Mouse (Mus musculus) lung, embryonic 16.5 days (tissue): Measurements from ENCODE around the gene Irs2. TPM values are rescaled to one million over a fixed set of nuclear protein-coding genes. Genes with fewer than 3 reads are reported as not detected.

Experiments
- ATAC-seq: fragments of 200-750 bp; cut with Nextera tagmentation; 2 replicates; pipeline ENCODE4 v1.8.0; 2017; ENCODE audit warnings: low read depth, mild to moderate bottlenecking, moderate library complexity
- H3K27ac ChIP-seq: fragments of 300-500 bp; sonication (generic); 2 replicates; pipeline ENCODE4 v1.5.1; 2014; ENCODE audit warnings: mild to moderate bottlenecking, control low read depth, low read length
- H3K27me3 ChIP-seq: fragments of 300-500 bp; sonication (generic); 2 replicates; pipeline ENCODE4 v1.6.1; 2014; ENCODE audit warnings: low read depth, low read length, mixed read lengths; ENCODE audit not compliant: control insufficient read depth, insufficient read depth
- H3K36me3 ChIP-seq: fragments of 300-500 bp; sonication (generic); 2 replicates; pipeline ENCODE4 v1.6.1; 2014; ENCODE audit warnings: low read length; ENCODE audit not compliant: control insufficient read depth, insufficient read depth
- H3K4me1 ChIP-seq: fragments of 300-500 bp; sonication (generic); replicated peaks from 2 replicates; pipeline ENCODE4 v1.6.1; 2014; ENCODE audit warnings: low read length, mixed read lengths; ENCODE audit not compliant: control insufficient read depth, insufficient read depth
- H3K4me2 ChIP-seq: fragments of 300-500 bp; sonication (generic); 2 replicates; pipeline ENCODE4 v1.6.1; 2014; ENCODE audit warnings: low read depth, low read length, control low read depth
- H3K4me3 ChIP-seq: fragments of 300-500 bp; sonication (generic); 2 replicates; pipeline ENCODE4 v1.5.1; 2014; ENCODE audit warnings: mild to moderate bottlenecking, low read length, control low read depth
- H3K9ac ChIP-seq: fragments of 300-500 bp; sonication (generic); 2 replicates; pipeline ENCODE4 v1.6.1; 2014; ENCODE audit warnings: low read length, control low read depth
- H3K9me3 ChIP-seq: fragments of 300-500 bp; sonication (generic); 2 replicates; pipeline ENCODE4 v1.6.1; 2016; ENCODE audit warnings: low read length; ENCODE audit not compliant: control insufficient read depth
- WGBS: fragments of 180-500 bp; shearing (Covaris S2); extraction: QIAGEN DNeasy Blood & Tissue Kit; methylation state at CpG from one replicate; pipeline ENCODE4 v1.1.7; 2014; 5-methylcytosine and 5-hydroxymethylcytosine counted together
- polyA plus RNA-seq: library from polyadenylated mRNA; unstranded; fragments of >200 nt; fragmentation: Nextera tagmentation; extraction: Ambion mirVana; gene quantifications from 2 replicates; pipeline ENCODE4 v1.2.1, GENCODE M21; 2015

Gene Irs2
- polyA plus RNA-seq, 1 experiment from 2014 or later = 2.8 TPM

DNA sequence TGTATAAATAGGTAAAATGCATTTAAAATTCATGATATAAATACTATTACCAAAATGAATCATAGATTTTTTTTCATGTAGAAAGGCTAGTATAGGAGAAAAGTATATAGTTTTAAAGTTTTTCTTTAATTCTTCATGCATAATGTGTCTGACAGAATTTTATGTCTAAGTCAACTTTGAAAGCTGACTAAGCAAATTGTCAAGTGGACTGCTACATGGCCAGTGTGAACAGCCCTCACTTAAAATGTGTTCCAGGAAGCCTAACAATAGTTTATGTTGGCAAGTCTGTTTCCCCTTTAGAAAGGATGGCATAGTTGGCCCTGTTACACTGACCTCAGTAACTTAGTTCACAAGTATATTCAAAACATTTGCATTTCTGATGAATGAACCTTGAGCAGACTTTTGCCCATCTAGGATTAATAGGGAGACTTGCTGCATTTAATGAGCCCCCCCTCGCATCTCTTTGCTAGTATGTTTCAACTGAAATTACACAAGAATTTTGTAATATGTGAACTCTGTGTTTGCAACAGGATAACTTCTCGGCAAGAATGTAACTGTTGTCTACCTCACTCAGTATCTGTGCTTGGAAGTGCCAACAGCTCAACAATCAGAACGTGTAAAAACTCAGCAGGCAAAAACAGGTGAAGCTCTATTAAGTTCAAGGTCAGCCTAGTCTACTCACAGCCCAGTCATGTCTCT, 3.7 kb upstream of the Irs2 start:
- Histone ChIP-seq H3K4me3 (no peak overlapping the region), H3K36me3 (no peaks in the 10 kb centered on the region), H3K4me1 (peaks cover 9% of the 10 kb centered on the region; the same call in 1 of the 2 replicates), H3K27ac (no peak overlapping the region), H3K27me3 (peaks cover 2% of the 10 kb centered on the region; the same call in 1 of the 2 replicates), H3K4me2 (no peak overlapping the region), H3K9ac (no peak overlapping the region), H3K9me3 (no peaks in the 10 kb centered on the region)
- no peak for ATAC-seq
- WGBS = 59% methylated on average over 3 of the region's 3 CpGs

DNA sequence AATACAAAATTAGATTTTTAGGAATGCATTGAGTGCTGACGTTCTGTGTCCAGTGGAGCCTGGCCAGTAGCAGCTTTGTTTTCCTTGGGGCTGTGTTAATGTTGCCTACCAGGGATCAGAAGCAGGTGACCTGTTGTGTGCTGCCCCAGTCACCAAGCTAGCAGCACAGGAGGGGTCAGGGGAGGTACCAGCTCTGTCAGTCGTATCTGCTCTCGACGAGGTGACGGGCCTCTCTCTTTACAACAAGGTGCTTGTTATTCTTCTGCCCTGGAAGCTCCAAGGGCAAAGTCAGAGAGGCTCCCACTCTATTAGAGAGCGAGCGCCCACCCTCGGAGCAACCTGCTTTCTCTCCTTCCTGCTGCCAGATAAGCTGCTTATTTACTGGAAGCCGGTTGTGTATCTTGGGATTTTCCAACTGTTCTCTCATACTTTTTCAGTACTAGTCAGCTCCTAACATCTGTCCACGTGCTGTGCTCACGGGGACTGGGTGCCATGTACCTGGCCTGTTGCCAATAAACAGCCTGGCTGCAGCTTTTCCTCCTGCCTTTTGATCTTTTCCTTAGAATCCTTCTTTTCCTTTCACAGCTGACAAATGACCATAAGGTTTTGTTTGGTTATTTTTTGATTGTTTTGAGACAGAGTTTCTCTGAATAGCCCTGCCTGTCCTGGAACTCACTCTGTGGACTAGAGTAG, 2.8 kb upstream of the Irs2 start:
- peaks cover 17% of the 10 kb centered on the region for H3K4me1 ChIP-seq
- H3K9me3 ChIP-seq = no peaks in the 10 kb centered on the region
- WGBS = 15% methylated on average over 11 of the region's 11 CpGs
- no peak overlapping the region for H3K4me2 ChIP-seq
- ATAC-seq = no peak
- no peak overlapping the region for H3K27ac ChIP-seq
- H3K4me3 ChIP-seq = no peak overlapping the region
- peaks cover 2% of the 10 kb centered on the region; the same call in 1 of the 2 replicates for H3K27me3 ChIP-seq
- no peaks in the 10 kb centered on the region for H3K36me3 ChIP-seq
- H3K9ac ChIP-seq = no peak overlapping the region

DNA sequence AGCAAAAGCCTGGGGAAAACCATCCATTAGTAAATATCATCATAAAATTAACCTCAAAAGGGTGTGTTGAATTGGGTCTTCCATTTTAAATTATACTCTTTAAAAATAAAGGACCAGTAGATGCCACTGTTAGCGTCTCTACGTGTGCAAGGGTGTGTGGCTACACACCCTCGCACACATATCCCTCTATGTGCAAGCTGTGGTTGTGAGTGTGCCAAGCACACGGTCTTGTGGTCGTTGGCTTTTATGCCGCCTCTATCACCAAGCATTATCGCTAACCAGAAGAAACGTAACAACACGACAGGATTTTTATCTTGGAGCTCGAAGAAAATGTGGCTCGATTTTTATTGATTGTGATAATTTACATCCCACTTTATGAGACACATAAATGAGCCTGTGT, 2.1 kb upstream of the Irs2 start:
- Histone ChIP-seq H3K27me3 (peaks cover 2% of the 10 kb centered on the region; the same call in 1 of the 2 replicates), H3K9me3 (no peaks in the 10 kb centered on the region), H3K4me2 (peak overlapping the region; percentile 88; the same call in 1 of the 2 replicates), H3K36me3 (no peaks in the 10 kb centered on the region), H3K9ac (no peak overlapping the region), H3K27ac (no peak overlapping the region), H3K4me3 (no peak overlapping the region), H3K4me1 (peaks cover 24% of the 10 kb centered on the region)
- ATAC-seq = no peak
- WGBS = 45% methylated on average over 11 of the region's 11 CpGs

DNA sequence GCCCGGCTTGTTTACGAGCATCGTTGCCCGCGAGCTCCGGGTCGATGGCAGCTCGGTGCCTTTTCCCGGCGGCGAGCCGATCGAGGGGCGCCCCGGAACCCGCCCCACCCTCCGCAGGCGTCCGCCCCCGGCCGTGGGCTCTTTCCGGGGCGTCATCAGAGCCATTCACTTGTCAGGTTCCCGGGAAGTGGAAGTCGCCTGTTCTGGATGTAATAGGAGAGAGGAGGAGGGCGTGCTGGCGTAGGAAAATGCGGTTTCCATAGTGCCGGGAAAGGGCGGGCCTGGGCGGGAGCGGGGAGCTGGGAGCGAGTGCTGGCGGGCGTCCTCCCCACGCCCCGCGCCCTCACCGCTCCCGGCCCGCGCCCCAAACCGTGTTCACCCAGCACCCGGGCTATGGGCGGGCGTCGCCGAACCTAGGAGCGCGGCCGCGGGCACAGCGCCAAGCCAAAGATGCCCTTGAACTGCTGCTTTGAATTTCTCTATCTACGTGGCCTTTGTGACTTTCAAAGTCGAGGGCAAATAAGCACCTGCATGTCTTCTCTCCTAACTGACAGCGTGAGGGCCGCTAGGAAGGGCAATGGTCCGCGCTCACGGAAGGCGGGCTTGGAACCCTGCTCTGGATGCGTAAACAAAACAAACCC, 1.3 kb upstream of the Irs2 start:
- peak overlapping the region; percentile 98 for H3K27ac ChIP-seq
- 1% methylated on average over 51 of the region's 62 CpGs for WGBS
- H3K4me3 ChIP-seq = peak overlapping the region; percentile 79
- H3K9me3 ChIP-seq = no peaks in the 10 kb centered on the region
- peak; percentile 74 for ATAC-seq
- H3K36me3 ChIP-seq = no peaks in the 10 kb centered on the region
- H3K4me1 ChIP-seq = peaks cover 32% of the 10 kb centered on the region
- peak overlapping the region; percentile 88 for H3K4me2 ChIP-seq
- peaks cover 2% of the 10 kb centered on the region; the same call in 1 of the 2 replicates for H3K27me3 ChIP-seq
- peak overlapping the region; percentile 92 for H3K9ac ChIP-seq

DNA sequence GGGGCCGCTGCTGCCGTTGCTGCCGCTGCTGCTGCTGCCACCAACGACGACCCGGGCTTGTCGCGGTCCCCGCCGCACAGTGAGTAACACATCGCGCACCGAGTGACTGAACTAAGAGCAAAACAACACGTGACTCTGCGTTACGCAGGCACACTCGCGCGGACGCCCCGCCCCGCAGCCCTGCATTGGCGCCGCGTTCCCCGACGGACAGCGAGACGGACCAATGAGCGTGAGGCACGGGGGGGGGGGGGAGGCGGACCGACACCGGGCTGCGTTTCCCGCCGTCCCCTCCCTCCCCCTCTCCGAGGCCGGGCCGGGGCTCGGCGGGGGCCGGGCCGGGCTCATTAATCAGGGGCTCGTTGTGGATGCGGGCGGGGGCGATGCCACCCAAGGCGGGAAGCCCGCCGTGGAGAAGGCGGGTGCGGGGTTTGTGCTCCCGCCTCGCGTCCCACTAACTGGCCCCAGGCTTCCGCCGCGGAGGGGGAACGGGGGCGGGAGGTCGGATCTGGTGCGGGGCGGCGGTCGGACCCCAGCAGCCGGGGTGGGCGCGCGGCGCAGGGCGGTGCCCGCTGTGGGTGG, 673 bp upstream of the Irs2 start:
- peak; percentile 91 for ATAC-seq
- Histone ChIP-seq H3K4me3 (peak overlapping the region; percentile 79), H3K9me3 (no peaks in the 10 kb centered on the region), H3K4me1 (peaks cover 38% of the 10 kb centered on the region), H3K9ac (peak overlapping the region; percentile 92), H3K27ac (peak overlapping the region; percentile 98), H3K4me2 (peak overlapping the region; percentile 88), H3K36me3 (no peaks in the 10 kb centered on the region), H3K27me3 (peaks cover 2% of the 10 kb centered on the region; the same call in 1 of the 2 replicates)
- under 1% methylated on average over 58 of the region's 73 CpGs for WGBS

DNA sequence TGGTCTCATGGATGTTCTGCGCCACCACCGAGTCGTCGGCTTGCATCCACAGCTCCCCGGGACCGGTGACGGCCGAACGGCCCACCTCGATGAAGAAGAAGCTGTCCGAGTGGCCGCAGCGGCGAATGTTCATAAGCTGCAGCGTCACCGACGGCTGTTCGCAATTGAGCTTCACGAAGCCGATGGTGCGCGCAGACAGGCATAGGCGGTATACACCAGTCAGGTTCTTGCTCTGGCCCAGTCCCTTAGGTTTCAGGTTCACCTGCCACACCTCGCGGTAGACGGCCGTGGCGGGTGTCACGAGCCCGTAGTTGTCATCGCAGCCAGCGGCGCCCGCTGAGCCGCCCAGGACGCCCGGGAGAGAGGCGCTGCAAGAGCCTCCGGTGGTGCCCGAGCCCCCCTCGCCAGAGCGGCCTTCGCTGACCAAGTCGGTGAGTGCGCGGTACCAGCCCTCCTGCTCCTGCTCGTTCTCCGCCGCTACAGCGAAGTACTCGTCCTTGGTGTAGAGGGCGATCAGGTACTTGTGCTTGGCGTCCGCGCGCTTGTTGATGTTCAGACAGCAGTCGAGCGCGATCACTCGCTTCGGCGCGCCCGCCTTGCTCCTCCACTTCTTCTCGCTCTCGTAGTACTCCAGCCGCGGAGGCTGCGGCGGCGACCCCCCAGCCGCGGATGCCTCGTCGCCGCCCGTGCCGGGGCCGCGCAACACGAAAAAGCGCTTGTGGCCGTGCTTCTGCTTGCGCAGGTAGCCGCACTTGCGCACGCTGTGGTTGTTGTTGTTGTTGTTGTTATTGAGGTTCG, 478 bp downstream of the Irs2 start:
- WGBS = under 1% methylated on average over 77 of the region's 88 CpGs

DNA sequence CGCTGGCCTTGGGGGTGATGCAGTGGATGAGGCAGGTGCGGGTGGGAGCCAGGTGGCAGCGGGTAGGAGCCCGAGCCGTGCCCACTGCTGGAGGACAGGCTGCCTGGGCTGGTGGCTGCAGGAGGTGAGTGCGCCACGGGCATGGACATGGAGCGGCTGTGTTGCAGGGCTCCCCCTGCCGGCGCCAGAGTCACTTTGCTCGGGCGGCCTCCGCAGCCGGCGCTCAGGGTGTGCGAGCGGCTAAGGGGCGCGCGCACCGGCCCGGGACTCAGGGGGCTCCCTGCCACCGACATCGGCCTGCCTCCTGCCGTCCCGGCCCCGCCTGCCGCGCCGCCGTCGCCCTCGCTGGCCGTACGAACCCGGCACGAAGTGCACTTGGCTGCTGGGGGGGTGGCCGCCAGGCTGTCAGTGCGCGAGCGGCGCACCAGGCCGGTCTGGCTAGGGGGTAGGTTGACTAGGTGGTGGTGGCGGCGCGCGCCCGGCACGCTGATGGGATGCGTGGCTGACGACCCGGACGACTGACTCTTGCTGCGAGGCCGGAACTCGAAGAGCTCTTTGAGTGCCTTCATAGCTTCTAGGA, 1.2 kb downstream of the Irs2 start:
- Histone ChIP-seq H3K9ac (peak overlapping the region; percentile 85), H3K27me3 (peaks cover 2% of the 10 kb centered on the region; the same call in 1 of the 2 replicates), H3K4me2 (peak overlapping the region; percentile 88), H3K9me3 (no peaks in the 10 kb centered on the region), H3K4me1 (peaks cover 54% of the 10 kb centered on the region), H3K27ac (peak overlapping the region; percentile 91), H3K4me3 (peak overlapping the region; percentile 79), H3K36me3 (no peaks in the 10 kb centered on the region)
- ATAC-seq = peak; percentile 56
- WGBS = 0% methylated on average over 46 of the region's 56 CpGs

More for the DNA sequence above, 478 bp downstream of the Irs2 start:
- Histone ChIP-seq H3K4me1 (peaks cover 48% of the 10 kb centered on the region), H3K4me3 (peak overlapping the region; percentile 79), H3K36me3 (no peaks in the 10 kb centered on the region), H3K9me3 (no peaks in the 10 kb centered on the region), H3K27ac (peak overlapping the region; percentile 91), H3K4me2 (peak overlapping the region; percentile 88), H3K9ac (peak overlapping the region; percentile 85), H3K27me3 (peaks cover 2% of the 10 kb centered on the region; the same call in 1 of the 2 replicates)
- no peak for ATAC-seq

DNA sequence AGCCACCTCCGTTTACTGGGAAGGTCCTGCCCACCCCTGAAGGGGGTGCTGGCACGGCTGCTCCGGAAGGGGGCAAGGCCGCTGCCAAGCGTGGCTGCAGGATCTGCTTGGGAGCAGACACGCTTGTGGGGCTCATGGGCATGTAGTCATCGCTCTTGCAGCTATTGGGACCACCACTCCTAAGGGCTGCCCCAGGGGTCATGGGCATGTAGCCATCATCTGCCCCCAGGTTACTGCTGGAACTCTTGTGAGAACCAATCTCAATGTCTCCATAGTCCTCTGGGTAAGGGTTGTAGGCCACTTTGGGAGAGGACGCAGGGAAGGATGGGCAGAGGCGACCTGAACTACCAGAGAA, 2.0 kb downstream of the Irs2 start:
- Histone ChIP-seq H3K36me3 (no peaks in the 10 kb centered on the region), H3K4me3 (peak overlapping the region; percentile 79), H3K27ac (no peak overlapping the region), H3K9ac (peak overlapping the region; percentile 85), H3K4me2 (peak overlapping the region; percentile 88), H3K9me3 (no peaks in the 10 kb centered on the region), H3K4me1 (peaks cover 61% of the 10 kb centered on the region), H3K27me3 (peaks cover 2% of the 10 kb centered on the region; the same call in 1 of the 2 replicates)
- ATAC-seq = no peak
- WGBS = 89% methylated on average over 9 of the region's 9 CpGs
